Mouse (Mus musculus) G1E (cell line): ENCODE data around the gene Rccd1.

Source experiments
- CTCF ChIP-seq: IDR thresholded peaks from 2 replicates; pipeline ENCODE4 v1.5.1; 2012; ENCODE audit warnings: low read depth, low read length, inconsistent platforms, mixed read lengths
- GATA1 ChIP-seq: IDR thresholded peaks from 2 replicates; pipeline ENCODE4 v1.6.1; 2012; ENCODE audit warnings: borderline replicate concordance, low read length, inconsistent platforms, mixed read lengths
- TAL1 ChIP-seq: conservative IDR thresholded peaks from 2 replicates; pipeline ENCODE4 v1.6.1; 2012; ENCODE audit warnings: low read depth, low read length, inconsistent platforms, mixed read lengths

DNA sequence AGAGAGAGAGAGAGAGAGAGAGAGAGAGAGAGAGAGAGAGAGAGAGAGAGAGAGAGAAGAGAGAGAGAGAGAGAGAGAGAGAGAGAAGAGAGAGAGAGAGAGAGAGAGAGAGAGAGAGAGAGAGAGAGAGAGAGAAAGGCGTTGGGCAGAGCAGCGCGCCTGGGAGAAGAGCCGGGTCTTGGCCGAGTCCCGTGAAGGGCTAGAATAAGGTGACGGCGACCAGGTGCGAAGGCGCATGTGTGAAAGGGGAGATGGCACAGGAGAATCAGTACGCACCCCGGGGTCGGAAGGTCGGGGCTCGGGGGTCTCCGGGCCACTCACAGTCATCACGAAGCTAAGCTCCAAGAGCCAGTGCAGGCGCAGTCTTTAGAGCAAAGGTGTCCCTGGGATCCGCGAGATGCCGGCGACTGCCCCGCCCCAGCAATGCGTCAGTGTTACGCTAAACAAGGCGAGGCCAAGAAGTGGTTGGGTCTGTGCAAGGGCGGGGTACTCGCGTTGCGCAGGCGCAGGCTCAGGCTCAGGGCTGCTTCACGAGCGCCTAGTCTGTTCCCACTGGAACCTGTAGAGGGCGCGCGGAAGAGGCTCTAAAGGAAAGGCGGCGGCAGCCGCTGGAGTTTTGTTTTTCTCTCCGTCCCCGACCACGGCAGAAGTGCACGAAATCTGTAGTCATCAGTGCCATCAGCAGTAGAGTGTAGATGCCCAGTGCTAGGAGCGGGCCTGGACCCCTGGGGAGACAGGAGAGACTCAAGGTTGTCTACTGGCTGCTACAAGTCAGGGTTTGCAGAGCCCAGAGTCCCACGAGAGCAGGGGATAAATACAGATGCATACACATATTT is 15.8 kb upstream of the Rccd1 start:
- TF ChIP-seq CTCF (peak; percentile 30; the same call in 1 of the 2 replicates), TAL1 (no peak), GATA1 (no peak)
